Comparison of ENCODE assay signal across 28 mouse cellular contexts in the genomic region with DNA sequence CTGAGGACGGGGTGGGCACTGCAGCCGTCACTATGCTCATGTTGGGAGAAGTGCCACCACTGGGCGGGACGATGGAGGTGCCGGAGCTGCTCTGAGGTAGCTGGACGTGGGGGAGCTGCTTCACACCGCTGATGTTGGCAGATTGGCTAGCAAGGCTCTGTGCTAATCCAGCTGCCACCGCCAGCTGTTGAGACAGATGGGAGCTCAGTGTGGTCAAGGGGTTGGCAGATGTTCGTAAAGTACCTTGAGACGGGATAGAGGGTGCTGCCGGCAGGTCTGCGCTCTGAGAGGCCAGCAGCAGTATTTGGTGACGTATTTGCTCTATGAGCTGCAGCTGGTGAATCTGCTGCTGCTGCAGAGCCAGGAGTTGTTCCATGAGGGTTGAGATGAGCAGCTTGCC. TPM values are rescaled to one million over a fixed set of nuclear protein-coding genes. Genes with fewer than 3 reads are reported as not detected.
A peak's percentile ranks its signal among the peaks of the same experiment; 100 is the strongest.
DNase-seq lines count a peak whose midpoint lies in the region; ATAC-seq and TF ChIP-seq lines count a peak whose summit lies in the region.
"Had no signal": no experiment of that assay in that cellular context is flagged by ENCODE, and none has a peak within 500 bp of the region (broad histone marks: within the 10 kb centered on the region; RNA-seq: fewer than 3 reads in every experiment).

No protein-coding gene starts in this region.

- H3K9ac ChIP-seq in kidney, embryonic 16.5 days (replicated peaks; ENCODE audit: low read length): no peak overlapping the region
- H3K9ac ChIP-seq in neural tube, embryonic 15.5 days (replicated peaks): no peak overlapping the region
- H3K9ac ChIP-seq: embryonic facial prominence, embryonic 15.5 days; forebrain, embryonic 13.5 days; intestine, embryonic 15.5 days; liver, embryonic 12.5 days; liver, postnatal 0 days had no signal

- H3K27me3 ChIP-seq in kidney, embryonic 16.5 days (ENCODE audit: insufficient read depth, low read length): 0 out of 2 replicates have a peak, but pooled peaks cover 4% of the 10 kb centered on the region
- peaks cover 5% of the 10 kb centered on the region; the same call in 1 of the 2 replicates for H3K27me3 ChIP-seq in neural tube, embryonic 15.5 days (replicated peaks)
- H3K27me3 ChIP-seq in G1E (ENCODE audit: insufficient read depth, low read length): no peaks in the 10 kb centered on the region
- H3K27me3 ChIP-seq: forebrain, embryonic 13.5 days had no signal

- H3K36me3 ChIP-seq in kidney, embryonic 16.5 days (ENCODE audit: insufficient read depth, low read length): peaks cover 49% of the 10 kb centered on the region
- no peaks in the 10 kb centered on the region for H3K36me3 ChIP-seq in neural tube, embryonic 15.5 days
- no peaks in the 10 kb centered on the region for H3K36me3 ChIP-seq in G1E (replicated peaks)
- H3K36me3 ChIP-seq: embryonic facial prominence, embryonic 15.5 days; intestine, embryonic 15.5 days had no signal

- no peak for ATAC-seq in kidney, embryonic 16.5 days (ENCODE audit: low FRiP score, low TSS enrichment)
- no peak for ATAC-seq in neural tube, embryonic 15.5 days (ENCODE audit: low FRiP score)
- no peak for ATAC-seq in G1E (ENCODE audit: extremely low read depth, insufficient number of reproducible peaks, low FRiP score, poor library complexity, severe bottlenecking)
- ATAC-seq: forebrain, embryonic 13.5 days; hindbrain, postnatal 0 days; intestine, embryonic 15.5 days; liver, embryonic 12.5 days; liver, postnatal 0 days had no signal

- H3K4me3 ChIP-seq in kidney, embryonic 16.5 days (ENCODE audit: low read length): no peak overlapping the region
- no peak overlapping the region for H3K4me3 ChIP-seq in neural tube, embryonic 15.5 days (replicated peaks)
- H3K4me3 ChIP-seq in G1E (ENCODE audit: low read depth, low read length): peak overlapping the region; percentile 6; the same call in 1 of the 2 replicates
- H3K4me3 ChIP-seq: embryonic facial prominence, embryonic 10.5 days; embryonic facial prominence, embryonic 15.5 days; forebrain, embryonic 13.5 days; intestine, embryonic 15.5 days; liver, embryonic 12.5 days had no signal

- H3K4me2 ChIP-seq in kidney, embryonic 16.5 days (replicated peaks; ENCODE audit: low read depth, low read length): no peak overlapping the region
- peak overlapping the region; percentile 9 for H3K4me2 ChIP-seq in neural tube, embryonic 15.5 days
- H3K4me2 ChIP-seq: embryonic facial prominence, embryonic 15.5 days; forebrain, embryonic 13.5 days; intestine, embryonic 15.5 days; liver, embryonic 12.5 days had no signal

- no peaks in the 10 kb centered on the region for H3K9me3 ChIP-seq in kidney, embryonic 16.5 days (ENCODE audit: low read length)
- H3K9me3 ChIP-seq in neural tube, embryonic 15.5 days (replicated peaks): no peaks in the 10 kb centered on the region
- H3K9me3 ChIP-seq in G1E (replicated peaks): peaks cover 62% of the 10 kb centered on the region
- H3K9me3 ChIP-seq: embryonic facial prominence, embryonic 10.5 days; embryonic facial prominence, embryonic 15.5 days; forebrain, embryonic 13.5 days; intestine, embryonic 15.5 days; liver, embryonic 12.5 days had no signal

- 56% methylated on average over 13 of the region's 13 CpGs for WGBS in kidney, embryonic 16.5 days
- 69% methylated on average over 13 of the region's 13 CpGs for WGBS in neural tube, embryonic 15.5 days

- DNase-seq in kidney, postnatal 25 days: no peak
- no peak for DNase-seq in neural tube, embryonic 10.5 days (ENCODE audit: extremely low spot score, low spot score)
- no peak for DNase-seq in G1E (ENCODE audit: low spot score)
- no peak for DNase-seq in adrenal gland, postnatal 14 days
- DNase-seq: adrenal gland, postnatal 36 days; B cell, adult 2 months; cerebellum, adult 2 months; cerebellum, postnatal 14 days; gastrocnemius, postnatal 14 days; heart, postnatal 14 days; kidney, adult 9 months; left cerebral cortex, postnatal 4 days; liver, postnatal 0 days; lung, postnatal 36 days; midbrain, embryonic 14.5 days; retina, postnatal 1 day; right cerebral cortex, postnatal 14 days; thymus, postnatal 4 days had no signal

- peaks cover 50% of the 10 kb centered on the region for H3K4me1 ChIP-seq in kidney, embryonic 16.5 days (ENCODE audit: insufficient read depth, low read length)
- peaks cover 15% of the 10 kb centered on the region for H3K4me1 ChIP-seq in neural tube, embryonic 15.5 days
- H3K4me1 ChIP-seq in G1E (ENCODE audit: insufficient read depth, low read depth, low read length): no peaks in the 10 kb centered on the region
- H3K4me1 ChIP-seq: embryonic facial prominence, embryonic 15.5 days; intestine, embryonic 15.5 days; liver, embryonic 12.5 days had no signal

- 0 out of 2 replicates have a peak overlapping the region, but pooled peaks have one; percentile 20 for H3K27ac ChIP-seq in kidney, embryonic 16.5 days (ENCODE audit: low read length)
- no peak overlapping the region for H3K27ac ChIP-seq in neural tube, embryonic 15.5 days (replicated peaks)
- H3K27ac ChIP-seq: embryonic facial prominence, embryonic 10.5 days; embryonic facial prominence, embryonic 15.5 days; forebrain, embryonic 13.5 days; hindbrain, postnatal 0 days; intestine, embryonic 15.5 days; liver, embryonic 12.5 days had no signal

- TF ChIP-seq CTCF in G1E (IDR thresholded peaks at IDR 0.05; ENCODE audit: low read depth, low read length): no peak

RNA-seq across cellular contexts. Expression of a gene that starts 11.6 kb away (rescaled TPM):
- 38.7 and 44.4 TPM in 2 replicates for polyA plus RNA-seq in kidney, embryonic 16.5 days (2015; fragmentation: Nextera tagmentation; extraction: Ambion mirVana)
- 11.6 and 11.7 TPM in 2 replicates for polyA plus RNA-seq in neural tube, embryonic 15.5 days (2015; fragmentation: Nextera tagmentation; extraction: Ambion mirVana)
- total RNA-seq in G1E (2014; fragmentation: Nextera tagmentation): not detected in 2 replicates
- total RNA-seq in G1E (2017): 0.05 and 0.06 TPM in 2 replicates
- polyA plus RNA-seq in G1E (2012): not detected in 2 replicates
- total RNA-seq in adrenal gland, postnatal 14 days (2021): 0.26 and 2.9 TPM in 2 replicates
- total RNA-seq: adrenal gland, postnatal 36 days; granulocyte monocyte progenitor cell, adult 5-6 weeks; megakaryocyte-erythroid progenitor cell, adult 5-6 weeks had no signal

Comparison
In these comparisons a context has a peak if more than half of its experiments do, and no peak if none do; other contexts are left out.
1. RNA of a gene that starts 11.6 kb away (polyA plus RNA-seq): 38.7 to 44.4 TPM in kidney, embryonic 16.5 days and 11.6 to 11.7 TPM in neural tube, embryonic 15.5 days; not detected in G1E; every median in the first group is over 10 times any median in the second.